Mouse (Mus musculus) liver, adult 2 months (tissue): Measurements from ENCODE around the gene Akirin2. TPM values are rescaled to one million over a fixed set of nuclear protein-coding genes. Genes with fewer than 3 reads are reported as not detected.
A peak's percentile ranks its signal among the peaks of the same experiment; 100 is the strongest.

Experiments
- DNase-seq: peaks from one replicate; pipeline ENCODE4 v3.0.0-alpha.2; 2011; ENCODE audit warnings: low read depth, low spot score; ENCODE audit errors: extremely low read depth
- H3K27ac ChIP-seq: fragments of 200-500 bp; replicated peaks from 2 replicates; pipeline ENCODE4 v1.5.1; 2012; ENCODE audit warnings: low read depth, mild to moderate bottlenecking, control low read depth, inconsistent platforms, low read length; ENCODE audit not compliant: insufficient read depth
- H3K27me3 ChIP-seq: fragments of 200-500 bp; 2 replicates; pipeline ENCODE4 v1.6.1; 2012; ENCODE audit warnings: mild to moderate bottlenecking, moderate library complexity, low read length, inconsistent platforms; ENCODE audit not compliant: control insufficient read depth, insufficient read depth
- H3K36me3 ChIP-seq: fragments of 200-500 bp; 2 replicates; pipeline ENCODE4 v1.6.1; 2012; ENCODE audit warnings: low read length, inconsistent platforms; ENCODE audit not compliant: control insufficient read depth, insufficient read depth
- H3K4me1 ChIP-seq: fragments of 200-500 bp; 2 replicates; pipeline ENCODE4 v1.6.1; 2011; ENCODE audit warnings: low read length; ENCODE audit not compliant: control insufficient read depth, insufficient read depth
- H3K4me3 ChIP-seq: fragments of 200-500 bp; 2 replicates; pipeline ENCODE4 v1.5.1; 2011; ENCODE audit warnings: low read depth, mild to moderate bottlenecking, control low read depth, low read length, moderate library complexity; ENCODE audit not compliant: insufficient read depth
- H3K79me2 ChIP-seq: fragments of 200-500 bp; 2 replicates; pipeline ENCODE4 v1.6.1; 2012; ENCODE audit warnings: inconsistent platforms, mild to moderate bottlenecking, low read length, moderate library complexity; ENCODE audit not compliant: control insufficient read depth, insufficient read depth
- H3K9ac ChIP-seq: fragments of 200-500 bp; 2 replicates; pipeline ENCODE4 v1.6.1; 2012; ENCODE audit warnings: low read depth, mild to moderate bottlenecking, control low read depth, inconsistent platforms, low read length
- CTCF ChIP-seq: fragments of 200-500 bp; IDR thresholded peaks from 2 replicates; pipeline ENCODE4 v1.5.1; 2011; ENCODE audit warnings: low read depth, low read length, control low read depth
- POLR2A ChIP-seq: fragments of 200-500 bp; IDR thresholded peaks from 2 replicates; pipeline ENCODE4 v1.6.1; 2011; ENCODE audit warnings: low read length, control low read depth; ENCODE audit not compliant: insufficient read depth; ENCODE audit errors: extremely low read depth
- WGBS: fragments of 180-500 bp; shearing (Covaris S2); methylation state at CpG from one replicate; pipeline ENCODE4 v1.1.7; 2018; 5-methylcytosine and 5-hydroxymethylcytosine counted together
- polyA plus RNA-seq: library from polyadenylated mRNA; depleted of rRNA; stranded (reverse); fragments of >200 nt; gene quantifications from 2 replicates; pipeline ENCODE4 v1.2.3, GENCODE M21; 2012; rRNA removed
- total RNA-seq: library from RNA; depleted of rRNA; stranded (reverse); fragments of >200 nt; gene quantifications from 2 replicates; pipeline ENCODE4 v1.2.3, GENCODE M21; 2014; rRNA removed

Akirin2 gene
- total RNA-seq: 16.2 and 16.8 TPM in 2 replicates
- polyA plus RNA-seq: 9.8 and 10.9 TPM in 2 replicates

GRCm38 (mm10) chr4:34550748-34551097 lies at the start of gene Akirin2:
TSS of gene Akirin2 (plus strand) at chr4:34550937.
- peak within 1 kb of the TSS; percentile 100 for H3K4me3 ChIP-seq
- peaks cover 19% of the 10 kb centered on the region for H3K4me1 ChIP-seq
- DNase-seq: no peak
- TF ChIP-seq POLR2A (no peak), CTCF (no peak)
- no peaks in the 10 kb centered on the region for H3K36me3 ChIP-seq
- H3K79me2 ChIP-seq: peaks cover 25% of the 10 kb centered on the region; the same call in 1 of the 2 replicates
- peak within 1 kb of the TSS; percentile 99 for H3K9ac ChIP-seq
- WGBS: under 1% methylated on average over 50 of the region's 53 CpGs
- H3K27ac ChIP-seq: peak within 1 kb of the TSS; percentile 96
- H3K27me3 ChIP-seq: no peaks in the 10 kb centered on the region

GRCm38 (mm10) chr4:34510305-34510704 lies 40.4 kb upstream of the Akirin2 start:
- H3K4me3 ChIP-seq: no peak overlapping the region
- no peak for DNase-seq
- no peak overlapping the region for H3K27ac ChIP-seq
- H3K27me3 ChIP-seq: no peaks in the 10 kb centered on the region
- no peaks in the 10 kb centered on the region for H3K36me3 ChIP-seq
- H3K9ac ChIP-seq: no peak overlapping the region
- TF ChIP-seq CTCF (no peak), POLR2A (no peak)
- H3K79me2 ChIP-seq: no peaks in the 10 kb centered on the region
- WGBS: 82% methylated on average over 3 of the region's 3 CpGs
- H3K4me1 ChIP-seq: no peaks in the 10 kb centered on the region

- DNase-seq: no peak
- Histone ChIP-seq H3K4me1 (no peaks in the 10 kb centered on the region), H3K9ac (no peak overlapping the region), H3K36me3 (no peaks in the 10 kb centered on the region), H3K4me3 (no peak overlapping the region), H3K27ac (no peak overlapping the region), H3K79me2 (no peaks in the 10 kb centered on the region), H3K27me3 (no peaks in the 10 kb centered on the region)
- no peak for TF ChIP-seq CTCF
- TF ChIP-seq POLR2A: no peak
- 78% methylated on average over 3 of the region's 3 CpGs for WGBS
Measured at GRCm38 (mm10) chr4:34522846-34523245, 27.9 kb upstream of the Akirin2 start.

GRCm38 (mm10) chr4:34523586-34523985 lies 27.2 kb upstream of the Akirin2 start:
- no peak overlapping the region for H3K9ac ChIP-seq
- H3K4me3 ChIP-seq: no peak overlapping the region
- no peaks in the 10 kb centered on the region for H3K36me3 ChIP-seq
- 91% methylated on average over 4 of the region's 4 CpGs for WGBS
- TF ChIP-seq CTCF: no peak
- TF ChIP-seq POLR2A: no peak
- H3K27me3 ChIP-seq: no peaks in the 10 kb centered on the region
- DNase-seq: no peak
- H3K27ac ChIP-seq: no peak overlapping the region
- no peaks in the 10 kb centered on the region for H3K79me2 ChIP-seq
- no peaks in the 10 kb centered on the region for H3K4me1 ChIP-seq

GRCm38 (mm10) chr4:34526771-34527170 lies 24.0 kb upstream of the Akirin2 start:
- 84% methylated on average over 3 of the region's 3 CpGs for WGBS
- Histone ChIP-seq H3K27me3 (no peaks in the 10 kb centered on the region), H3K4me1 (no peaks in the 10 kb centered on the region), H3K27ac (no peak overlapping the region; the same call in 1 of the 2 replicates), H3K79me2 (no peaks in the 10 kb centered on the region), H3K36me3 (no peaks in the 10 kb centered on the region), H3K4me3 (no peak overlapping the region), H3K9ac (no peak overlapping the region)
- peak; percentile 30 for DNase-seq
- TF ChIP-seq CTCF (no peak), POLR2A (no peak)

- H3K36me3 ChIP-seq: no peaks in the 10 kb centered on the region
- no peak for DNase-seq
- H3K4me1 ChIP-seq: no peaks in the 10 kb centered on the region
- H3K79me2 ChIP-seq: no peaks in the 10 kb centered on the region
- H3K27ac ChIP-seq: no peak overlapping the region
- H3K4me3 ChIP-seq: no peak overlapping the region
- H3K27me3 ChIP-seq: no peaks in the 10 kb centered on the region
- 79% methylated on average over 1 of the region's 1 CpGs for WGBS
- no peak overlapping the region for H3K9ac ChIP-seq
- no peak for TF ChIP-seq CTCF
- TF ChIP-seq POLR2A: no peak
Measured at GRCm38 (mm10) chr4:34528430-34529100, 22.2 kb upstream of the Akirin2 start.
